Mouse (Mus musculus) lung, adult 2 months (tissue): ENCODE results near the gene Mgst2. TPM values are rescaled to one million over a fixed set of nuclear protein-coding genes. Genes with fewer than 3 reads are reported as not detected.

Experiments
- DNase-seq: peaks from one replicate; pipeline ENCODE4 v3.0.0; 2022
- H3K4me1 ChIP-seq: fragments of 200-500 bp; 2 replicates; pipeline ENCODE4 v1.6.1; 2011; ENCODE audit warnings: low read length; ENCODE audit not compliant: control insufficient read depth, insufficient read depth
- H3K4me3 ChIP-seq: fragments of 200-500 bp; replicated peaks from 2 replicates; pipeline ENCODE3; 2011; ENCODE audit warnings: low read depth, mild to moderate bottlenecking, control low read depth, low read length; ENCODE audit errors: extremely low read depth
- CTCF ChIP-seq: fragments of 200-500 bp; IDR thresholded peaks from 2 replicates; pipeline ENCODE4 v1.5.1; 2011; ENCODE audit warnings: mild to moderate bottlenecking, low read length, control low read depth; ENCODE audit not compliant: insufficient read depth
- POLR2A ChIP-seq: fragments of 200-500 bp; IDR thresholded peaks from 2 replicates; pipeline ENCODE4 v1.6.1; 2011; ENCODE audit warnings: low read depth, mild to moderate bottlenecking, control low read depth, low read length, borderline replicate concordance; ENCODE audit errors: extremely low read depth
- WGBS: fragments of 180-500 bp; shearing (Covaris S2); methylation state at CpG from one replicate; pipeline ENCODE4 v1.1.7; 2018; 5-methylcytosine and 5-hydroxymethylcytosine counted together
- polyA plus RNA-seq: library from polyadenylated mRNA; depleted of rRNA; stranded (reverse); fragments of >200 nt; gene quantifications from 2 replicates; pipeline ENCODE4 v1.2.3, GENCODE M21; 2012

Mgst2 gene
- polyA plus RNA-seq, 1 experiment, result 3.6 TPM

DNA sequence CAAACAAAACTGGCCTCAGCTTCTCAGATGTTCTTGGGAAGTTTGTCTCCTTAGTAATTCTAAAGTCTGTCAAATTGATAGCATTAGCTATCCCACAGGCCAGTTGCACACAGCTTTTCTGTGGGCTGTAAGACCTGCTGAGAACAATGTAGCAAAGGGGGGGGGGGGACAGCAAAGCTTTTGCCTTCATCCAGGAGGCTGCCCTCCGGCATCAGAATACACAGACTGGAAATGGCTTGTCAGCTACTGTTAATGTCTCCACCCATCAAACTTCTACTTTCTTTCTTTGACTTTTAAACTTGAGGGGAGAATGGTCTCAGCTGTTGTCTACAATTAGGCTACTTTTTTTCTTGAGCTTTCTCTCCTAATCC is 48.2 kb downstream of the Mgst2 start:
- Histone ChIP-seq H3K4me3 (no peak overlapping the region), H3K4me1 (peaks cover 7% of the 10 kb centered on the region)
- WGBS, result 9% methylated on average over 1 of the region's 1 CpGs
- DNase-seq, result no peak
- TF ChIP-seq CTCF, result no peak
- TF ChIP-seq POLR2A, result no peak

DNA sequence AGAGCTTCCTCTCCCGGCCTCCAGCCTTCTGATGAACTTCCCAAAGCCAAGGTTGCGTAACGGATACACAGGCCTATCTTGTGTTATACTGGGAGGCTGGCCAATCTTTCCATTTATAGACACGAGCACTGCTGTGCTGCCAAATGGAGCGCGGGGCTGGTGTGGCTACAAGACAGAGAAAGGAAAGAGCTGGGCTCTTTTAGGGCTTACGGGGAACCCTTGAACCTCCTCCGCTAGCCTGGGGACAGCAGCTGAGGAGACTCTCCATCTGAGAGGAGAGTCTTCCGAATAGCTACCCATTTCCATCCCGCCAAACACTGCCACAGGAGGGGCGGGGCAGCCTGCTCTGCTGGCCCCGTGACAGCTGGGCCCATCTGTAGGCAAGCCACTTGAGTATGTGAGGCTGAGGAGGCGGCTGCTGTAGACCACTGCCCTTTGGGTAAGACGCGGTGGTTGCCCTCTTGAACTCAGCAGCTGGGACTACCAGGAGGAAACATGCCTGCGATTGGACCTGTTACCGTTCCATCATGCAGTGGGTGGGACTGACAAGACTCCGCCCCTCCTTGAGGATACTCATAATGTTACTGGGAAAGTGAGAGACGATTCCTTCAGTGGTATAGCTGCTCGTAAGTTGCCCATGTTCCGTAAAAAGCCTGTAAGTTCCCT is 48.7 kb downstream of the Mgst2 start:
- DNase-seq, result peak; percentile 84
- TF ChIP-seq POLR2A (peak; percentile 62; the same call in 1 of the 2 replicates), CTCF (no peak)
- peak overlapping the region; percentile 82 for H3K4me3 ChIP-seq
- peaks cover 7% of the 10 kb centered on the region for H3K4me1 ChIP-seq
- 19% methylated on average over 21 of the region's 21 CpGs for WGBS

- no peak for TF ChIP-seq CTCF
- TF ChIP-seq POLR2A, result no peak
- Histone ChIP-seq H3K4me1 (peaks cover 7% of the 10 kb centered on the region), H3K4me3 (no peak overlapping the region)
- no peak for DNase-seq
- WGBS, result 19% methylated on average over 3 of the region's 3 CpGs
Observed at GRCm38 (mm10) chr3:51712382-51712781, 52.2 kb downstream of the Mgst2 start.

- TF ChIP-seq POLR2A (no peak), CTCF (no peak)
- 37% methylated on average over 8 of the region's 8 CpGs for WGBS
- H3K4me3 ChIP-seq, result no peak overlapping the region
- peaks cover 7% of the 10 kb centered on the region for H3K4me1 ChIP-seq
- no peak for DNase-seq
Observed at GRCm38 (mm10) chr3:51713233-51713632, 53.1 kb downstream of the Mgst2 start.

DNA sequence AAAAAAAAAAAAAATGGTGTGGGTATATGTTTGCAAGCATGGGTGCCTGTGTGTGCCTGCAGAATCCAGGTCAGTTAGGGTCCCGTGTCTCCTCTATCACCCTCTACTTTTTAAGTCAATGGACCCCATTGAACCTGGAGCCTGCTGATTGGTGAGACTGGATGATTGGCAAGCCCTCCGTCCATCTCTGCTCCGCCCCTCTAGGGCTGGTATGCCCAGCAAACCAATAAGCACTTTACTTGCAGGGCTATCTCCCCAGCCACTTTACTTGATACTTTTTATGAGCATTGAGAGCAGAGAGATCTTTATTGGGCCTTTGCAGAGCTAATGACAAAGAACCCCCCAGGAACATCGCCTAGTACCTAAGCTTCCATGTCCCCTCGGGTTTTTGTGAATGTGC is 54.3 kb downstream of the Mgst2 start:
- Histone ChIP-seq H3K4me3 (no peak overlapping the region), H3K4me1 (peaks cover 6% of the 10 kb centered on the region)
- 84% methylated on average over 5 of the region's 5 CpGs for WGBS
- TF ChIP-seq CTCF (no peak), POLR2A (no peak)
- no peak for DNase-seq

DNA sequence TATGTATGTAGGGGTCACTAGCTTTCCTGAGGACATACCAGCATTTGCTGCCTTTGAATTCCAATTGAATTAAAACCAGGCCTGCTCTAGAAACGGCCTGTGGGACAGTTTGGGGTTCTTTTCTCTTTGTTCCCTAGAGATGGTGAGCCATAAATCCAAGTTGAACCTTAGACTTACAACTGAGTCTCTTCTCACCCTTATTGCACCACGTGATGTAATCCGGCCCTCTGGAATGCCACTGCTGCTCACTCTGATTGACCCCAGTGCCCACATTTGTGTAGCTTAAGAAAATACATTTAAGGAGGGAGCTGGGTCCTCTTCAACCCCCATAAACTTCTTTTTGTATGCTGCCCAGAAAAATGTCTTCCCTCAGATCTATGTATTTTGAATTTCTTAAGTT is 57.3 kb downstream of the Mgst2 start:
- H3K4me3 ChIP-seq, result no peak overlapping the region
- WGBS, result 72% methylated on average over 3 of the region's 3 CpGs
- no peak for TF ChIP-seq POLR2A
- no peak for TF ChIP-seq CTCF
- no peak for DNase-seq
- peaks cover 3% of the 10 kb centered on the region; the same call in 1 of the 2 replicates for H3K4me1 ChIP-seq

GRCm38 (mm10) chr3:51717909-51718308 is 57.7 kb downstream of the Mgst2 start:
- TF ChIP-seq CTCF (no peak), POLR2A (no peak)
- WGBS, result 73% methylated on average over 4 of the region's 4 CpGs
- DNase-seq, result no peak
- peaks cover 2% of the 10 kb centered on the region; the same call in 1 of the 2 replicates for H3K4me1 ChIP-seq
- no peak overlapping the region for H3K4me3 ChIP-seq

GRCm38 (mm10) chr3:51719373-51719772 is 59.2 kb downstream of the Mgst2 start:
- 51% methylated on average over 3 of the region's 3 CpGs for WGBS
- H3K4me1 ChIP-seq, result peaks cover 2% of the 10 kb centered on the region; the same call in 1 of the 2 replicates
- no peak overlapping the region for H3K4me3 ChIP-seq
- TF ChIP-seq CTCF (no peak), POLR2A (no peak)
- peak; percentile 23 for DNase-seq

- no peak for DNase-seq
- no peak overlapping the region for H3K4me3 ChIP-seq
- TF ChIP-seq CTCF, result no peak
- WGBS, result 11% methylated on average over 1 of the region's 1 CpGs
- peaks cover 2% of the 10 kb centered on the region; the same call in 1 of the 2 replicates for H3K4me1 ChIP-seq
Observed at GRCm38 (mm10) chr3:51719982-51720381, 59.8 kb downstream of the Mgst2 start.

GRCm38 (mm10) chr3:51726257-51726656 is 66.1 kb downstream of the Mgst2 start:
- TF ChIP-seq POLR2A (no peak), CTCF (no peak)
- peaks cover 3% of the 10 kb centered on the region; the same call in 1 of the 2 replicates for H3K4me1 ChIP-seq
- H3K4me3 ChIP-seq, result no peak overlapping the region
- DNase-seq, result no peak
- 62% methylated on average over 6 of the region's 6 CpGs for WGBS

DNA sequence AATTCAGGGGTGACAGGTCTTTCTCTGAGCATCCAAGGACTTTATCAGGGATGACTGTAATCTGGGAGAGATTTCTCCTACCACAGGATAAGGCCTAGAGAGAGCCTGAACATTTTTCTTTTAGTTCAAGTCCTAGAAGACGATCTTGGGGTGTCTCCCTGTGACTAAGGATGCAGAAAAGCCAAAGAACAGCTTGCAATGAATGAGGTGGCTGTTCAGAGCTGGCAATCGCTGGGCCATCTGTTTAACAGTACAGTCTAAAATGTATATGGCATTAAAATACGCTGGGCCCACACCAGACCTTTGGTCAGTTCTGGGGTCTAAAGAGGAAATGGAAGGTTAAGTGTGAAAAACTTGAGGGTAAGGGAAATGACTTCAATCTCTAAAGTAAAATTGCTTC is 67.3 kb downstream of the Mgst2 start:
- TF ChIP-seq POLR2A, result no peak
- no peak for TF ChIP-seq CTCF
- 53% methylated on average over 3 of the region's 3 CpGs for WGBS

More for the DNA sequence above, 67.3 kb downstream of the Mgst2 start:
- peaks cover 3% of the 10 kb centered on the region; the same call in 1 of the 2 replicates for H3K4me1 ChIP-seq
- DNase-seq, result no peak
- H3K4me3 ChIP-seq, result no peak overlapping the region
